Mouse (Mus musculus) kidney, adult 2 months (tissue): ENCODE measurements at regions not wholly inside any gene's neighbourhood (a gene's known extent, or its start where the extent isn't known, plus 50 kb on each side); places are given as distances from the start of the nearest gene placed in this dataset.

Experiments used
- CTCF ChIP-seq: fragments of 200-500 bp; conservative IDR thresholded peaks from 2 replicates; pipeline ENCODE4 v1.5.1; 2011; ENCODE audit warnings: low read depth, mild to moderate bottlenecking, control low read depth, low read length, moderate library complexity, mixed read lengths; ENCODE audit not compliant: insufficient read depth, insufficient read length
- POLR2A ChIP-seq: fragments of 200-500 bp; IDR thresholded peaks from one replicate; pipeline ENCODE4 v1.6.1; 2011; ENCODE audit warnings: low read depth, low read length, control low read depth

DNA sequence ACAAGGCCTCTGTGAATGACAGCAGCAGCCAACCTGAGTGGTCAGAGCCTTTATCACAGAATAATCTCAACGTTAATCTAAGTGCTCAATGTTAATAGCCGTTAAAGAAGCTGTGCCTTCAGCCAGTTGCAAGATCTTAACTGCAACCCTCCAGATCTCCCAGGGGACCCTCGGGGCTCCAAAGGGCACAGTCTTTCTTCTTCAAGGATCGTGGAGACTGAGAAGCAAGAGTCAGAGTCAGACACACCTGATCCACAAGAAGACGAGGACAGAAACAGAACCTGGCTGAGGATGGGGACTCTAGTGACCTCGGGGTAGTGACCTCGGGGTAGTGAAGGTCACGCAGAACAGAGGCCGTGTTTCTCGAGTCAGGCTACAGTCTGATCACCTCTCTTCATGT is 206.0 kb downstream of the Sptssa start:
- TF ChIP-seq POLR2A (no peak), CTCF (no peak)
